Comparison of ENCODE assay signal across 8 mouse cellular contexts in genomic region chr7:131371880-131372651, GRCm38 (mm10). TPM values are rescaled to one million over a fixed set of nuclear protein-coding genes. Genes with fewer than 3 reads are reported as not detected.
A peak's percentile ranks its signal among the peaks of the same experiment; 100 is the strongest.
DNase-seq lines count a peak whose midpoint lies in the region; ATAC-seq lines count a peak whose summit lies in the region.

No protein-coding gene starts in this region.

- H3K9me3 ChIP-seq in kidney, embryonic 14.5 days (ENCODE audit: control insufficient read depth, low read length): no peaks in the 10 kb centered on the region
- no peaks in the 10 kb centered on the region for H3K9me3 ChIP-seq in heart, embryonic 16.5 days (replicated peaks; ENCODE audit: control insufficient read depth, low read length)

- no peak for ATAC-seq in kidney, embryonic 14.5 days (ENCODE audit: low FRiP score, low TSS enrichment)
- no peak for ATAC-seq in heart, embryonic 16.5 days (replicated peaks; ENCODE audit: extremely low read depth, insufficient read depth, low FRiP score)
- peak; percentile 55 for ATAC-seq in megakaryocyte progenitor cell, adult 5-6 weeks (replicated peaks; ENCODE audit: poor library complexity)

- H3K27me3 ChIP-seq in kidney, embryonic 14.5 days (ENCODE audit: control insufficient read depth, insufficient read depth, low read length): no peaks in the 10 kb centered on the region
- no peaks in the 10 kb centered on the region for H3K27me3 ChIP-seq in heart, embryonic 16.5 days (ENCODE audit: control insufficient read depth, insufficient read depth, low read length)

- H3K4me2 ChIP-seq in kidney, embryonic 14.5 days (replicated peaks; ENCODE audit: low read depth, low read length): peak overlapping the region; percentile 55
- H3K4me2 ChIP-seq in heart, embryonic 16.5 days (ENCODE audit: low read depth, low read length): peak overlapping the region; percentile 78

- H3K9ac ChIP-seq in kidney, embryonic 14.5 days (ENCODE audit: low read depth, low read length): peak overlapping the region; percentile 93; the same call in 1 of the 2 replicates
- H3K9ac ChIP-seq in heart, embryonic 16.5 days (ENCODE audit: low read length): peak overlapping the region; percentile 95

- 0 out of 2 replicates have a peak, but pooled peaks cover 6% of the 10 kb centered on the region for H3K4me1 ChIP-seq in kidney, embryonic 14.5 days (ENCODE audit: control insufficient read depth, insufficient read depth, low read length)
- H3K4me1 ChIP-seq in heart, embryonic 16.5 days (ENCODE audit: control insufficient read depth, insufficient read depth, low read length): peaks cover 9% of the 10 kb centered on the region

- peaks cover 4% of the 10 kb centered on the region; the same call in 1 of the 2 replicates for H3K36me3 ChIP-seq in kidney, embryonic 14.5 days (ENCODE audit: control insufficient read depth, insufficient read depth, low read length)
- 0 out of 2 replicates have a peak, but pooled peaks cover 2% of the 10 kb centered on the region for H3K36me3 ChIP-seq in heart, embryonic 16.5 days (ENCODE audit: control insufficient read depth, insufficient read depth)

- 71% methylated on average over 9 of the region's 9 CpGs for WGBS in kidney, embryonic 14.5 days
- WGBS in heart, embryonic 16.5 days: 63% methylated on average over 9 of the region's 9 CpGs

- no peak overlapping the region for H3K27ac ChIP-seq in kidney, embryonic 14.5 days (ENCODE audit: low read depth, low read length)
- peak overlapping the region; percentile 99 for H3K27ac ChIP-seq in heart, embryonic 16.5 days (ENCODE audit: low read length)

- DNase-seq in kidney, postnatal 25 days: no peak
- DNase-seq in T-cell, adult 2 months (ENCODE audit: low spot score): peak; percentile 12
- no peak for DNase-seq in right cerebral cortex, postnatal 14 days
- DNase-seq in adrenal gland, adult 18-20 months (ENCODE audit: low spot score in 2 of 2): no peak
- DNase-seq in frontal cortex, postnatal 10 days (ENCODE audit: low spot score in 2 of 2): no peak

- peak overlapping the region; percentile 60 for H3K4me3 ChIP-seq in kidney, embryonic 14.5 days (ENCODE audit: low read length)
- peak overlapping the region; percentile 86 for H3K4me3 ChIP-seq in heart, embryonic 16.5 days (ENCODE audit: low read length)

RNA-seq across cellular contexts. Expression of gene Pstk, which starts 1.1 kb away (rescaled TPM):
- 65.1 and 76.9 TPM in 2 replicates for polyA plus RNA-seq in kidney, embryonic 14.5 days (2014; fragmentation: Nextera tagmentation; extraction: Ambion mirVana)
- polyA plus RNA-seq in heart, embryonic 16.5 days (2015; fragmentation: Nextera tagmentation; extraction: Ambion mirVana): 87.1 and 95.5 TPM in 2 replicates
- total RNA-seq in megakaryocyte progenitor cell, adult 5-6 weeks (2015): 31.2 and 36.4 TPM in 2 replicates
- 13.8 and 33.4 TPM in 2 replicates for total RNA-seq in megakaryocyte progenitor cell, adult 5-6 weeks (2017)
- total RNA-seq in adrenal gland, adult 18-20 months (2021): 10 to 100 TPM; 16.4 to 24.9 TPM

RNA-seq across cellular contexts. Expression of gene 2310057M21Rik, which starts 9.5 kb away (rescaled TPM):
- 18.5 and 21.3 TPM in 2 replicates for polyA plus RNA-seq in kidney, embryonic 14.5 days (2014; fragmentation: Nextera tagmentation; extraction: Ambion mirVana)
- 19.2 and 22.2 TPM in 2 replicates for polyA plus RNA-seq in heart, embryonic 16.5 days (2015; fragmentation: Nextera tagmentation; extraction: Ambion mirVana)
- total RNA-seq in megakaryocyte progenitor cell, adult 5-6 weeks (2015): 11.0 and 21.7 TPM in 2 replicates
- 5.6 and 8.7 TPM in 2 replicates for total RNA-seq in megakaryocyte progenitor cell, adult 5-6 weeks (2017)
- total RNA-seq in adrenal gland, adult 18-20 months (2021): 10 to 100 TPM; 11.2 to 17.2 TPM

RNA-seq across cellular contexts. Expression of gene Ikzf5, which starts 38.3 kb away (rescaled TPM):
- 14.8 and 23.4 TPM in 2 replicates for polyA plus RNA-seq in kidney, embryonic 14.5 days (2014; fragmentation: Nextera tagmentation; extraction: Ambion mirVana)
- polyA plus RNA-seq in heart, embryonic 16.5 days (2015; fragmentation: Nextera tagmentation; extraction: Ambion mirVana): 7.9 and 9.2 TPM in 2 replicates
- total RNA-seq in megakaryocyte progenitor cell, adult 5-6 weeks (2015): 27.7 and 30.6 TPM in 2 replicates
- 25.3 and 31.2 TPM in 2 replicates for total RNA-seq in megakaryocyte progenitor cell, adult 5-6 weeks (2017)
- 10 to 100 TPM; 25.2 to 38.1 TPM for total RNA-seq in adrenal gland, adult 18-20 months (2021)

RNA-seq across cellular contexts. Expression of gene Acadsb, which starts 38.3 kb away (rescaled TPM):
- 60.3 and 93.0 TPM in 2 replicates for polyA plus RNA-seq in kidney, embryonic 14.5 days (2014; fragmentation: Nextera tagmentation; extraction: Ambion mirVana)
- polyA plus RNA-seq in heart, embryonic 16.5 days (2015; fragmentation: Nextera tagmentation; extraction: Ambion mirVana): 101 and 105 TPM in 2 replicates
- total RNA-seq in megakaryocyte progenitor cell, adult 5-6 weeks (2015): 27.5 and 27.8 TPM in 2 replicates
- 39.9 and 46.6 TPM in 2 replicates for total RNA-seq in megakaryocyte progenitor cell, adult 5-6 weeks (2017)
- 100 to 1,000 TPM; 188 to 685 TPM for total RNA-seq in adrenal gland, adult 18-20 months (2021)

RNA-seq across cellular contexts. Expression of gene Fam24a, which starts 38.4 kb away (rescaled TPM):
- not detected in 2 replicates for polyA plus RNA-seq in kidney, embryonic 14.5 days (2014; fragmentation: Nextera tagmentation; extraction: Ambion mirVana)
- not detected in 2 replicates for polyA plus RNA-seq in heart, embryonic 16.5 days (2015; fragmentation: Nextera tagmentation; extraction: Ambion mirVana)
- total RNA-seq in megakaryocyte progenitor cell, adult 5-6 weeks (2015): not detected in 2 replicates
- total RNA-seq in megakaryocyte progenitor cell, adult 5-6 weeks (2017): not detected in 2 replicates
- not detected for total RNA-seq in adrenal gland, adult 18-20 months (2021)
